Mouse (Mus musculus) embryonic stem cell, embryonic (primary cell): ENCODE data around the gene Ascc1.

ENCODE experiments used
- CTCF ChIA-PET, 4 experiments: fragments of 300-600 bp in 2 of 4; fragments of 350-600 bp in 2 of 4; sonication (Branson Sonifier 250); formaldehyde crosslinking; loops; one replicate each; lab custom pipeline; 2022; ENCODE audit warnings: inconsistent platforms in 2 of 4; lab: Charles Lee
- POLR2A ChIA-PET, 4 experiments: fragments of 300-600 bp in 2 of 4; fragments of 350-600 bp in 2 of 4; sonication (Branson Sonifier 250); formaldehyde crosslinking; loops; one replicate each; lab custom pipeline; 2022; ENCODE audit warnings: antibody characterized with exemption in 4 of 4, inconsistent platforms in 1 of 4; lab: Charles Lee

Gene Ascc1

DNA sequence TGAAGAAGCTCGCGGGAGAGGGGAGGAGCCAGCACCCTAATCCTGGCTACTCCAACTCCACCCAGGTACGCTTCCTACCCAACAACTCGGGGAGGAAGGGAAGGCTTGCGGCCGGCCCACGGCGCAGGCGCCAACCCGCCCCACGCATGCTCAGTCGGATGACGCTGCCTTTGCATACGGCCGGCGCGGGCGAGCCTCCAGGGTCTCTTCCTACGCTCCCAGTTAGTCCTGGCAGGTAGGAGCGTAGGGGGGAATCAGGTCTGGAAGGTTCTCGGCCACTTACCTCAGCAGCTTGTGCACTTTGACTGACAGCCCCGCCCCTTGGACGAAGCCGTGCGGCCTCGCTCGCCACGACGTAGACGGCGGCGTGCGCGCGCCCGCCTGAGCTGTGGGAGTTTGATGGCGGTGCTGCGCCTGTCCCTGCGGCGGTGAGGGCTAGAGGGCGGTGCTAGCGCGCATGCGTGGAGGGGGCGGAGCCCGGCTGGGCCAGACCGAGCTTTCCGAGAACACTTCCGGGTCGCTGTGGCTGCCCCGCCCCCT, at the start of gene Ascc1, which contains the start of gene Anapc16:
Gene Ascc1 (plus strand): TSS at position 133 of the 540 bp plus-strand sequence.
Gene Anapc16 (minus strand): TSS at position 463 of the 540 bp plus-strand sequence.
- POLR2A ChIA-PET: interaction anchor here (0.5 to 4.7 kb wide), 81 partner anchors 8 to 1679 kb away, joined by 3 to 49 read pairs (median 5); partner anchors contain the start of genes Ddit4 (in 3 of the 4), Sept10 (in 2 of the 4), Sowahc (in 2 of the 4) and Lims1 (in 1 of the 4)

DNA sequence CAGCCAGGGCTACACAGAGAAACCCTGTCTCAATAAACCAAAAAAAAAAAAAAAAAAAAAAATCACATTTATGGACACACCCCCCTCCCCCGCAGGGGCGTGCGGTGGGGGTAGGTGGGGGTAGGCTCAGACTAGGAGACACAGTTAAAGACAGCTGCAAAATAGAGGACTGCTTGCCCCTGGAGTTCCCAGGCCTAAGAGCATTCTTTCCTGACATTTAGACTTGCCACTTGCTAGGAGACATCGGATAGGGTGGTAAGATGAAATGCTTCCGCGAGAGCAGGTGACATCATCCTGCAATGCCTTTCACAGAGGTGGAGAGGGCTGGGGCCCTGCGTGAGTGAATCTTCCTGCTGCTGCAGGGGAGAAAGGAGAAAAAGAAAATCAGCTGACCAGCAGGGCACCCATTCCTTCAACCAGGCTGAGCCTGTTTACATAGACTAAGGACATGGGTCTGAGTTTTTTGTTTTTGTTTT, 49.0 kb upstream of the Ascc1 start:
- ChIA-PET CTCF (interaction anchor here in 1 of 4 experiments (0.6 kb wide), 1 partner anchor 149 kb away, joined by 3 read pairs; no protein-coding TSS in a partner anchor), POLR2A (interaction anchor here in 3 of 4 experiments (0.6 to 8.8 kb wide), 30 partner anchors 9 to 1404 kb away, joined by 3 to 145 read pairs (median 5); partner anchors contain the start of genes Anapc16 (in 3 of the 3) and Ascc1 (in 3 of the 3))

More for the DNA sequence above, at the start of gene Ascc1, which contains the start of gene Anapc16:
- CTCF ChIA-PET: interaction anchor here (0.5 to 1.7 kb wide), 18 partner anchors 16 to 185 kb away, joined by 3 to 8 read pairs (median 4); no protein-coding TSS in a partner anchor

DNA sequence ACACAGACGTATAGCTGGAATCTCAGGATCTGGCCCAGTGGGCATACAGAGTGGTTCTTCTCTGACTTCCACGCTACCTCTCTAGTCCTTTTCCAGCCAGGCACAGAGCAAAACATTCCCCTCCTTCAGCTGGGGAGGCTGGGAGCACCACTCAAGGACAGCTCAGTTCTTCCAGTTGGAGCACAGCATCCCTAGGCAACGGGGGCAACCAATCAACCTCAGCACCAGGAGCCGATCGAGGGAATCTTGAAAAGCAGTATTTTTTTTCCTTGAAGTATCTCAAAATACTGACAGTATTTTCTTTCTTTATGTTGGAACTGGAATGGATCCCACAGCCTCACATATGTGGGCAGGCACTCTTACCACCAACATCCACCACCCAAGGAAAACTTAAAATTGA, 45.9 kb upstream of the Ascc1 start:
- POLR2A ChIA-PET: interaction anchor here in 3 of 4 experiments (0.6 to 3.1 kb wide), 19 partner anchors 8 to 272 kb away, joined by 3 to 14 read pairs (median 3); partner anchors contain the start of genes Anapc16 (in 1 of the 3) and Ascc1 (in 1 of the 3)
- CTCF ChIA-PET: interaction anchor here in 3 of 4 experiments (0.6 to 3.4 kb wide), 5 partner anchors 9 to 290 kb away, joined by 3 to 14 read pairs (median 4); no protein-coding TSS in a partner anchor

DNA sequence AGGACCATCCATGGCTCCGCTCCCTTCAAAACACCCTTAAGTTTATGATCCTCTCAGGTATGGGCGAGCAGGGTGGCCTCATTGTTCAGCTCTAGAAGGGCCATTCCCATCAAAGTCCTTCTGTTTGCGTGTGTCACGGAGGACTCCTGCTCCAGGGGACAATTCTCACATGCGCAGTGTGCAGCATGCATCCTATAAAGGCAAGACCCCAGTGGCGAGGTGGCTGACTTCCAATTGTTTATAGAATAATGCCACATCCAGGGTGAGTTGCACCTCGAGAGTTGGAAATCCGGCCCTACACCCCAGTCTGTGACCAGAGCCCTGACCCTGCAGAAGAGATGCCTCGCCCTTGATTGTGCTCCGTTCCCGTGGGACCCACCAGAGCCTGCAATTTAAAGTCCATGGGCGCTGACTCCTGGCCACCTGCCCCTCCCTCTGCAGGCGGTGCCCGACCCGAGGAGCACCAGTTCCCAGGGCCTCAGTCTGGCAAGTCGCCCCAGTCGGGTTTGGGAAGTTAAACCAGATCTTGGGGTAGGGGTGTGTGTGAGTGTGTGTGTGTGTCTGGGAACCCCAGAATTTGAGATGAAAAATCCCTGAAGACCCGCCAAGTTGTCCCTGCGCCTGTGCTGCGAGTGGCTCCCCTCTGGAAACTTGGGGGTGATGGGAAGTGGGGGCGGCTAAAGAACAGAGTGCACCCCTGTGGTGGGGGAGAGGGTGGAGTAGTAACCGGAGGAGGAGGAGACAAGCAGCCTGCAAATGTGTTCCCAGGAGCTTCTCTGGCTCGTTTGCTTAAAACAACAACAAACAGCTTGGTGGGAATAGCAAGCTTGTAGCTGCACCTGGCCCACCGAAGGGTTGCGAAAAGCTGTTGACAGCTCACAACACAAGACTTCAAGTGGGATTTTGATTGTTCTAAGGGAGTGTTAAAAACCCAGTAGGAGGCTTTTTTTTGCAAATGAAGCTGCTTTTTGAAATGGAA, 45.1 kb upstream of the Ascc1 start:
- POLR2A ChIA-PET: interaction anchor here in 3 of 4 experiments (0.6 to 3.2 kb wide), 48 partner anchors 7 to 634 kb away, joined by 3 to 24 read pairs (median 4); partner anchors contain the start of genes Anapc16 (in 3 of the 3), Ascc1 (in 3 of the 3), Ddit4 (in 1 of the 3) and P4ha1 (in 1 of the 3)
- CTCF ChIA-PET: interaction anchor here (0.6 to 3.4 kb wide), 14 partner anchors 8 to 600 kb away, joined by 3 to 14 read pairs (median 4); no protein-coding TSS in a partner anchor

DNA sequence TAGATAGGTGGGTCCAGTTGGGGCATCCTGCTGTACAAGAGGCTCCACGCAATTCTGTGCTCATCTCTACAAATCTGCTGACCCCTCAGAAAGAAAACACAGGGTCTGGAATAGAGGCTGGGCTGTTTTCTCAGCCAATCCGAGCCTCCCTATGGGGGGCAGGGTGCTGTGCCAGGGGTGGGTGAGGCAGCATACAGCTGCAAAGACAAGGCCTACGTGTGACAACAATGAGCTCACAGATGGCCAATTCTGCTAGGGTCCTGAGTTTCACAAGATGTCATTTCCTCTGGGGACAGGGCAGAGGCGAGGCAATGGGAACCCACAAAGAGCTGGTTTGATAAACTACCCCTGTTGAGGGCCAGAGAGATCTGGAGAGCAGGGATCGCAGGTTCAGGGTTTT, 44.1 kb upstream of the Ascc1 start:
- ChIA-PET POLR2A (interaction anchor here in 3 of 4 experiments (0.6 to 3.2 kb wide), 42 partner anchors 8 to 635 kb away, joined by 3 to 24 read pairs (median 6); partner anchors contain the start of genes Anapc16 (in 3 of the 3), Ascc1 (in 3 of the 3), Ddit4 (in 1 of the 3) and P4ha1 (in 1 of the 3)), CTCF (interaction anchor here (0.6 to 3.4 kb wide), 11 partner anchors 8 to 599 kb away, joined by 3 to 14 read pairs (median 5); no protein-coding TSS in a partner anchor)

DNA sequence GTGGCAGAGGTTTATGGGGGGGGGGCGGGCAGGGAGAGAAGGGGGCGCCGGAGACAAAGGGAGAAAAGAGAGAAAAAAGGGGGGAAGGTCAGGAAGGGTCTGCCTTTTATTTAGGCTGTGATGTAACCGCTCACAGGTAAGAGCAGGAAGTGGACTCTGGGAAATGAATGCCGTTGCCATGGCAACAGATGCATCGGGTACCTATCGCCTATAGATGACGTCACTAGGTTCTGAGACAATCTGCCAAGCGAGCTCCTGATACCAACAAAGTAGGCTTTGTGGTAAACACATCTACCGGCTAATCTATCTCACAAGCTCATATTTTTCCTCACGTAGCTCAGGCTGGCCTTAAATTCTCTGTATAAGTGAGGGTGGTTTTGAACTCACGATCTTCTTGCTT, 43.1 kb upstream of the Ascc1 start:
- ChIA-PET POLR2A (interaction anchor here in 3 of 4 experiments (0.6 to 3.2 kb wide), 14 partner anchors 9 to 130 kb away, joined by 3 to 24 read pairs (median 6); partner anchors contain the start of genes Anapc16 (in 2 of the 3), Ascc1 (in 2 of the 3) and Ddit4 (in 1 of the 3)), CTCF (interaction anchor here in 3 of 4 experiments (0.6 to 2.6 kb wide), 5 partner anchors 9 to 107 kb away, joined by 3 to 9 read pairs (median 4); no protein-coding TSS in a partner anchor)

DNA sequence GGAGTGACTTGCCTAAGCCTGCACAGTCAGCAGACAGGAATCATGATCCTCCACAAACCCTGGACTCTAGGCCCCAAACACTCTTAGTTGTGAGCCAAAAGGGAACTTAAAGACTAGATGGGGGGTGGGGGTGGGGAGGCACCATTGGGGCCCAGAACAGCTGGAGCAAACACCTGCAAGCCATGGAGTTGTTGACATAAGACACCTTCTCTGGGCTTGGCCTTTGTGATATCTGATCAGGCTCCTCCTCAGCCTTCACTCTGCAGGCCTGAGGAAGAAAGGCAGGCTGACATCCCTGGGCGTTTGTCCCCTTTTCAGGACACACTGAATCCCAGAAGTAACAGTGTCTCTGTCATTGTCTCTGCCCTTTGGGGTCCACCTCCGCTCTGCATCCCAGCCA, 39.0 kb upstream of the Ascc1 start:
- POLR2A ChIA-PET: interaction anchor here in 3 of 4 experiments (0.6 to 4.9 kb wide), 16 partner anchors 7 to 683 kb away, joined by 3 to 102 read pairs (median 8); partner anchors contain the start of gene Ddit4 (in 3 of the 3)
- CTCF ChIA-PET: interaction anchor here in 2 of 4 experiments (1.5 to 2.3 kb wide), 3 partner anchors 10 to 281 kb away, joined by 4 to 10 read pairs (median 7); no protein-coding TSS in a partner anchor

DNA sequence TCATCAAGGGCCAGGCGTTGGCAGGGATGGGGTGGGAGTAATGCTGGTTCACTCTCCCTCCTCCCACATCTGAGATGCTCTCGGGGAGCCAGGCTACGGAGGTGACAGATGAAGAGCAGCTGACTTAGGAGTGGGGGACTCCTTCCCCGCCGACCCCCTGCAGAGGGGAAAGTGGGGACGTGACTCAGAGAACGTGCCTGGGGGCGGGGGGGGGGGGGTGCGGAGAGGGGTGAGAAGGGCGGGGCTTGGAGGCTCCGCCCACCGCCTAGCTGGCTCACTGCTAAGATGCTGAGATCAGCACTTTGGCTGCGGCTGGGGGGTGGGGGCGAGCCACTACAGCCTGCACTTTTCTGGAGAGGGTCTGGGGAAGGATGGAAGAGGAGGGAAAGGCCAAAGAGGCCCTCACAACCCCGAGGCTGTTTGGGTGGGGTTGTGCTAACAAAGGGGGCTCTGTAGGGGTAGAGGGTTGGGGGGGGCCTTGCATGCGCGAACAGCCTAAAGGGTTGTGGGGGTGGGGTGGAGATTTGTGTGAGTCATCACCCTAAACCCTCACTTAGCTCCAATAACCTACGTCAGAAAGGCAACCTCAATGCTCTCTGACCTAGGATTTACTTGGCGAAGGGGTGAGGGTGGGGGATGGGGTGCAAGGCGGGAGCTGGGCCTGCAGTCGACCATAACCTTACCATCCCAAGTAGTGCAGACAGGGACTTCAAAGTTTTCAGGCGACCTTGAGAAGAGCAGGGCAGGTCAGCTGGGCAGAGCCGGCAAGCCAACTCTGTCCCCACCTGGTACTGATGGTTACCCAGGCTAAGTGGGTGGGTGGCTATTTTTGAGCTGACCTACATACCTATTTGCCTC, 37.9 kb upstream of the Ascc1 start:
- ChIA-PET CTCF (interaction anchor here (0.6 to 2.3 kb wide), 17 partner anchors 9 to 708 kb away, joined by 3 to 11 read pairs (median 4); partner anchors contain the start of genes Anapc16 (in 1 of the 4) and Ascc1 (in 1 of the 4)), POLR2A (interaction anchor here (0.5 to 4.9 kb wide), 45 partner anchors 8 to 731 kb away, joined by 3 to 102 read pairs (median 5); partner anchors contain the start of genes Ddit4 (in 3 of the 4), Anapc16 (in 2 of the 4) and Ascc1 (in 2 of the 4))

DNA sequence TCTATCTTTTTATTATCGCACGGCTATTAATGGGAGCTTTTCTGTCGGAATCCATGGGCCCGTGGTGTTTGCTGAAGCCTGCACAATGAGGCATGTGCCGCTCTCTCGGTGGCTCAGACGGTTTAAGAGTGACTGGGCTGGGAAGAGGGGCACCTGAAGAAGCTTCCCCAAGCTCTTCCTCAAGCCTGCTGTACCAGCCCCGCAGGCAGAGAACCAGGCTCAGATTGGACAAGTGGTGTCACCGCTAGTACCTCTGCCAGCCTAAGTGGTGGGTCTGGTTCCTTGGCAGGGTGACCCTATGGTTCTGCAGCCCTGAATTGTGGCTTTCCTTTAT, 37.3 kb upstream of the Ascc1 start:
- ChIA-PET CTCF (interaction anchor here (0.6 to 2.3 kb wide), 13 partner anchors 9 to 709 kb away, joined by 3 to 11 read pairs (median 4); partner anchors contain the start of genes Anapc16 (in 1 of the 4) and Ascc1 (in 1 of the 4)), POLR2A (interaction anchor here in 3 of 4 experiments (0.6 to 4.9 kb wide), 34 partner anchors 7 to 730 kb away, joined by 3 to 102 read pairs (median 5); partner anchors contain the start of genes Ddit4 (in 3 of the 3), Anapc16 (in 2 of the 3) and Ascc1 (in 2 of the 3))

DNA sequence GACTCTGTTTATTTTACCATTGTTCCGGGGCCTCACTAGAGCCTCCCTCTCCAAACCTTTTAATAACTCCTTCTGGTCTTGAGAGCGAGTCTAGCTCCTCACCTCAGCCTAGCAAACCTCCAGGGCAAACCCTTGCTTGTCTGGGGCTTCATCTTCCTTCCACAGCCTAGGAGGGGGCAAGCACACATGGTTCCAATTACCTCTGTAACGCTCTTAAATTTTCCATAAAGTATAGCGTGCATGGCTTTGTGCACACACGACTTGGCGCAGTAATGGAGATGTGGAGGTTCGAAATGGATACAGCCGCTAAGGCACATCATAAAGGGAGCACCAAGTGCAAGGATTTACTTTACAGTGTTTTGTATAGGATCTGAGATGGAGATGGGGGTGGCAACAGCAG, 36.8 kb upstream of the Ascc1 start:
- ChIA-PET POLR2A (interaction anchor here in 3 of 4 experiments (0.8 to 4.9 kb wide), 20 partner anchors 9 to 66 kb away, joined by 3 to 102 read pairs (median 8); partner anchors contain the start of genes Ddit4 (in 3 of the 3), Anapc16 (in 2 of the 3) and Ascc1 (in 2 of the 3)), CTCF (interaction anchor here in 3 of 4 experiments (0.6 to 2.4 kb wide), 7 partner anchors 8 to 71 kb away, joined by 3 to 11 read pairs (median 6); partner anchors contain the start of gene Ddit4 (in 1 of the 3))

DNA sequence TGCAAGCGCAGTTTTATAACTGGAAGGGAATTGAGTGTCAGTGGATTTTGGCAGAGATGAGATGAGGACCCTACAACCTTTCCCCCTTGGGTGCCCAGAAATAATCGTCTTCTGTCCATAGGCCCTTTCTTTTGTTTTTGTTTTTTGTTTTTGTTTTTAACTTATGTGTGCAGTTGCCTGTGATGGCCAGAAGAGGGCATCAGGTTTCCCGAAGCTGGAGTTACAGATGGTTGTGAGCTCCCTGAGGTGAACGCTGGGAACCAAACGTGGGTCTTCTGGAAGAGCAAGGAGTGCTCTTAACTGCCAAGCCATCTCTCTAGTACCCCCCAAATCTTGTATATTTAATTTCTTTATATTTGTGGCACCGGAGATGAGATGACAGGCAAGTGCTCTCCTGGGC, 35.9 kb upstream of the Ascc1 start:
- ChIA-PET POLR2A (interaction anchor here in 3 of 4 experiments (0.7 to 2.9 kb wide), 15 partner anchors 8 to 72 kb away, joined by 3 to 19 read pairs (median 4); partner anchors contain the start of genes Anapc16 (in 2 of the 3), Ascc1 (in 2 of the 3) and Ddit4 (in 2 of the 3)), CTCF (interaction anchor here in 3 of 4 experiments (0.6 to 2.4 kb wide), 14 partner anchors 8 to 101 kb away, joined by 3 to 9 read pairs (median 4); partner anchors contain the start of gene Ddit4 (in 1 of the 3))

DNA sequence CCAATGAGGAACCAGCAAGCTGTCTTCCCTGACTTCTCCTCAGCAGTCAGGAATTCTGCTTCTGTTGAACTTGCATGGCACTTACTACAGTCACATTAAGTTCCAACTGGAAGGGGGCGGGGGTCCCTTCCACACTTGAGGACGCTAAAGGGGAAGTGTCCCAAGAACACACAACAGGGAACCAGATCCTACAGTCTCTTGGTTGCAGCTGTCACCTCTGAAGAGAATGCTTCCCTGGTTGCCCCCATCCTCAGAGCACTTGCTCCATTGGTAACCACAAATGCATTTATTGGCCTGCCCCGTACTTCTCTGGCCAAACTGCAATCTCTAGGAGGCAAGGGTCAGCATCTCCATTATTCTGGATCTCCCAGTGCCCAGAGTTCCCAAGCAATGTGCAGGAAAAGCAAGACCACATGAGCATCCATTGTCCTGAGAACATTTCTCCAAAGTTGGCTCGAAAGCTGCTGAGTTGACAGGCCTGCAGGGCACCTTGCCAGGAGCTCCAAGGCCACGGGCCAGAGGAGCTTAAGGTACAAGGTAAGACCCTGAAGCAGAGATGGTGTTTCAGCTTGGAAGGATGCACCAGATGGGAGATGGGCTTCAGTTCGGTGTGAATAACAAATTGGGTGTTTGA, 35.2 kb upstream of the Ascc1 start:
- ChIA-PET POLR2A (interaction anchor here in 3 of 4 experiments (0.6 to 2.9 kb wide), 19 partner anchors 9 to 73 kb away, joined by 3 to 19 read pairs (median 4); partner anchors contain the start of genes Anapc16 (in 2 of the 3), Ascc1 (in 2 of the 3) and Ddit4 (in 2 of the 3)), CTCF (interaction anchor here (0.6 to 2.4 kb wide), 17 partner anchors 9 to 441 kb away, joined by 3 to 9 read pairs (median 4); partner anchors contain the start of gene Ddit4 (in 1 of the 4))

DNA sequence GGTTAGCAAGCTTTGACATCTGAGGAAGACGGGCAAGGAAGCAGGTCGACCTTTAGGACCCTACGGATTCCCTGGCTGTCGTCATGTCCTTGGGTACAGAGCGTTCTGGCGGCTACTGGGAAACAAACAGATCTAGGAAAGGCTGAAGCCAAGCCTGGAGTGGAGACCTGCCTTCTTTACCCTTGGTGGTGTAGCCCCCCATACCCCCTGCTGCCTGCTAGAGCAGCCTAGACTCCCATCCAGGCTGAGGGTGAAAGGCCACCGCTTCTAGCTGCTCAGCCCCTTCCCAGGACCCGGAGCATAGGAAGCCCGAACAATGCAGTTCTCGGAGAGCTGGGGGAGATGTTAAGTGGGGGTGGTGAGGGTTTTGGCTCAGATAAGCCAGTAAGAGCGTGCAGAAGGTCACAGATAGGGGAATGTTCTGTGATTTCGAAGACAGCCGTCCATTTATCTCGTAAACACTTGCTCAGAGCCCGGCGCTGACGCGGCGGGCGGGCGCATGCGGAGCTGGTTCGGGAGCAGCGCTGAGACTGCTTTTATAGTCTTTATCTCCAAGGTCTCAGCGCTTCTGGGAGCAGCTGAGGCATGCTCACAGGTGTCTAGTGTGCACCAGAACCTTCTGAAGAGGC, 32.7 kb upstream of the Ascc1 start:
- POLR2A ChIA-PET: interaction anchor here in 3 of 4 experiments (0.5 to 2.3 kb wide), 28 partner anchors 8 to 860 kb away, joined by 3 to 14 read pairs (median 4); partner anchors contain the start of genes Ddit4 (in 2 of the 3), Anapc16 (in 1 of the 3) and Ascc1 (in 1 of the 3)
- CTCF ChIA-PET: interaction anchor here (0.6 to 1.9 kb wide), 13 partner anchors 11 to 482 kb away, joined by 3 to 6 read pairs (median 3); partner anchors contain the start of gene Anapc16 (in 1 of the 4)
